Mouse (Mus musculus) liver, postnatal 0 days (tissue): ENCODE measurements around the gene Enpp4. TPM values are rescaled to one million over a fixed set of nuclear protein-coding genes. Genes with fewer than 3 reads are reported as not detected.

Experiments used
- ATAC-seq: fragments of 200-750 bp; cut with Nextera tagmentation; 2 replicates; pipeline ENCODE4 v1.8.0; 2017; ENCODE audit warnings: mild to moderate bottlenecking, moderate library complexity
- DNase-seq: peaks from one replicate; pipeline ENCODE4 v3.0.0-alpha.2; 2016
- H3K27ac ChIP-seq: fragments of 300-500 bp; sonication (generic); 2 replicates; pipeline ENCODE4 v1.5.1; 2014; ENCODE audit warnings: antibody characterized with exemption, moderate library complexity, mild to moderate bottlenecking, low read depth
- H3K27me3 ChIP-seq: fragments of 300-500 bp; sonication (generic); 2 replicates; pipeline ENCODE4 v1.6.1; 2014; ENCODE audit warnings: low read length, control low read depth, mixed read lengths; ENCODE audit not compliant: insufficient read depth
- H3K36me3 ChIP-seq: fragments of 300-500 bp; sonication (generic); replicated peaks from 2 replicates; pipeline ENCODE4 v1.6.1; 2014; ENCODE audit warnings: mild to moderate bottlenecking, control low read depth, low read length, moderate library complexity, mixed read lengths; ENCODE audit not compliant: insufficient read depth
- H3K4me1 ChIP-seq: fragments of 300-500 bp; sonication (generic); 2 replicates; pipeline ENCODE4 v1.6.1; 2014; ENCODE audit warnings: antibody characterized with exemption, mild to moderate bottlenecking, control low read depth; ENCODE audit not compliant: insufficient read depth
- H3K4me2 ChIP-seq: fragments of 300-500 bp; sonication (generic); 2 replicates; pipeline ENCODE4 v1.6.1; 2014; ENCODE audit warnings: low read depth, mild to moderate bottlenecking, low read length, moderate library complexity, mixed read lengths
- H3K4me3 ChIP-seq: fragments of 300-500 bp; sonication (generic); 2 replicates; pipeline ENCODE4 v1.5.1; 2014; ENCODE audit warnings: low read depth, low read length
- H3K9ac ChIP-seq: fragments of 300-500 bp; sonication (generic); replicated peaks from 2 replicates; pipeline ENCODE4 v1.6.1; 2014; ENCODE audit warnings: mild to moderate bottlenecking, moderate library complexity
- H3K9me3 ChIP-seq: fragments of 300-500 bp; sonication (generic); 2 replicates; pipeline ENCODE4 v1.6.1; 2016; ENCODE audit warnings: mild to moderate bottlenecking, control low read depth, low read length, mixed read lengths
- CTCF ChIP-seq: sonication (generic); IDR thresholded peaks from 2 replicates; pipeline ENCODE4 v1.5.1; 2016; ENCODE audit warnings: antibody characterized with exemption, low read depth
- EP300 ChIP-seq: IDR thresholded peaks from 2 replicates; pipeline ENCODE4 v1.6.1; 2016; ENCODE audit warnings: antibody characterized with exemption, low read depth, mild to moderate bottlenecking
- WGBS: fragments of 180-500 bp; shearing (Covaris S2); extraction: QIAGEN DNeasy Blood & Tissue Kit; methylation state at CpG from one replicate; pipeline ENCODE4 v1.1.7; 2014; ENCODE audit not compliant: insufficient replicate concordance; 5-methylcytosine and 5-hydroxymethylcytosine counted together
- polyA plus RNA-seq: library from polyadenylated mRNA; unstranded; fragments of >200 nt; fragmentation: Nextera tagmentation; extraction: Ambion mirVana; gene quantifications from 2 replicates; pipeline ENCODE4 v1.2.1, GENCODE M21; 2015

Enpp4 gene
- polyA plus RNA-seq, 1 experiment from 2014 or later = 5.8 TPM

- no peak for TF ChIP-seq CTCF
- no peak for TF ChIP-seq EP300
- Histone ChIP-seq H3K9me3 (no peaks in the 10 kb centered on the region), H3K4me2 (no peak overlapping the region), H3K4me3 (no peak overlapping the region), H3K27me3 (no peaks in the 10 kb centered on the region), H3K4me1 (peaks cover 16% of the 10 kb centered on the region; the same call in 1 of the 2 replicates), H3K27ac (no peak overlapping the region), H3K36me3 (0 out of 2 replicates have a peak, but pooled peaks cover 3% of the 10 kb centered on the region), H3K9ac (no peak overlapping the region)
- ATAC-seq (no peak), DNase-seq (no peak)
- 87% methylated on average over 10 of the region's 10 CpGs for WGBS
These were observed 3.6 kb downstream of the Enpp4 start for GRCm38 (mm10) chr17:44101961-44102360.

- no peaks in the 10 kb centered on the region for H3K9me3 ChIP-seq
- H3K9ac ChIP-seq = no peak overlapping the region
- H3K27me3 ChIP-seq = no peaks in the 10 kb centered on the region
- WGBS = 44% methylated on average over 9 of the region's 9 CpGs
- no peak; the same call in 1 of the 2 replicates for TF ChIP-seq EP300
- no peak for TF ChIP-seq CTCF
- H3K4me3 ChIP-seq = 0 out of 2 replicates have a peak overlapping the region, but pooled peaks have one; percentile 3
- 0 out of 2 replicates have a peak, but pooled peaks cover 3% of the 10 kb centered on the region for H3K36me3 ChIP-seq
- H3K4me1 ChIP-seq = peaks cover 16% of the 10 kb centered on the region; the same call in 1 of the 2 replicates
- H3K4me2 ChIP-seq = peak overlapping the region; percentile 37
- ATAC-seq = no peak
- peak overlapping the region; percentile 61 for H3K27ac ChIP-seq
- DNase-seq = peak; percentile 31
These were observed 4.7 kb downstream of the Enpp4 start for GRCm38 (mm10) chr17:44100906-44101305.

GRCm38 (mm10) chr17:44100486-44100885, 5.1 kb downstream of the Enpp4 start:
- no peak overlapping the region for H3K4me3 ChIP-seq
- peaks cover 16% of the 10 kb centered on the region; the same call in 1 of the 2 replicates for H3K4me1 ChIP-seq
- no peak overlapping the region for H3K9ac ChIP-seq
- TF ChIP-seq CTCF (no peak), EP300 (no peak)
- peak overlapping the region; percentile 37; the same call in 1 of the 2 replicates for H3K4me2 ChIP-seq
- DNase-seq (no peak), ATAC-seq (no peak)
- H3K27me3 ChIP-seq = no peaks in the 10 kb centered on the region
- WGBS = 61% methylated on average over 4 of the region's 4 CpGs
- H3K36me3 ChIP-seq = 0 out of 2 replicates have a peak, but pooled peaks cover 3% of the 10 kb centered on the region
- H3K9me3 ChIP-seq = no peaks in the 10 kb centered on the region
- 0 out of 2 replicates have a peak overlapping the region, but pooled peaks have one; percentile 61 for H3K27ac ChIP-seq

GRCm38 (mm10) chr17:44091512-44091911, 14.1 kb downstream of the Enpp4 start:
- no peaks in the 10 kb centered on the region for H3K36me3 ChIP-seq
- no peaks in the 10 kb centered on the region for H3K27me3 ChIP-seq
- H3K4me3 ChIP-seq = no peak overlapping the region
- H3K27ac ChIP-seq = no peak overlapping the region
- ATAC-seq (no peak), DNase-seq (no peak)
- H3K9me3 ChIP-seq = no peaks in the 10 kb centered on the region
- H3K4me1 ChIP-seq = no peaks in the 10 kb centered on the region
- 49% methylated on average over 2 of the region's 2 CpGs for WGBS
- no peak overlapping the region for H3K9ac ChIP-seq
- TF ChIP-seq EP300 (no peak), CTCF (peak; percentile 30)
- no peak overlapping the region for H3K4me2 ChIP-seq

- WGBS = 56% methylated on average over 2 of the region's 2 CpGs
- ATAC-seq (no peak), DNase-seq (no peak)
- no peaks in the 10 kb centered on the region for H3K4me1 ChIP-seq
- TF ChIP-seq EP300 (no peak), CTCF (no peak)
- no peak overlapping the region for H3K9ac ChIP-seq
- no peaks in the 10 kb centered on the region for H3K9me3 ChIP-seq
- no peak overlapping the region for H3K4me2 ChIP-seq
- no peaks in the 10 kb centered on the region for H3K27me3 ChIP-seq
- H3K27ac ChIP-seq = no peak overlapping the region
- H3K36me3 ChIP-seq = no peaks in the 10 kb centered on the region
- H3K4me3 ChIP-seq = no peak overlapping the region
These were observed 14.7 kb downstream of the Enpp4 start for GRCm38 (mm10) chr17:44090916-44091315.

- Histone ChIP-seq H3K9ac (no peak overlapping the region), H3K36me3 (no peaks in the 10 kb centered on the region), H3K27ac (no peak overlapping the region), H3K27me3 (no peaks in the 10 kb centered on the region), H3K9me3 (no peaks in the 10 kb centered on the region), H3K4me3 (no peak overlapping the region), H3K4me1 (no peaks in the 10 kb centered on the region), H3K4me2 (no peak overlapping the region)
- ATAC-seq = no peak
- DNase-seq = no peak
- whole genome bisulfite sequencing = 47% methylated on average over 3 of the region's 3 CpGs
- TF ChIP-seq CTCF = no peak
- no peak for TF ChIP-seq EP300
These were observed 17.4 kb downstream of the Enpp4 start for GRCm38 (mm10) chr17:44088226-44088625.
